Mouse (Mus musculus) thymus, postnatal 10 days (tissue): ENCODE data around the gene Htr5b.

Experiments
- DNase-seq, 2 experiments: peaks; one replicate each; pipeline ENCODE4 v3.0.0; 2021; ENCODE audit warnings: low spot score in 2 of 2

Gene Htr5b

GRCm38 (mm10) chr1:121528399-121528720 is at the start of gene Htr5b:
Gene Htr5b (minus strand): TSS chr1:121528465.
- no peak for DNase-seq

- no peak for DNase-seq
Measured at GRCm38 (mm10) chr1:121577491-121577890, 49.2 kb upstream of the Htr5b start.

- no peak for DNase-seq
Measured at GRCm38 (mm10) chr1:121570522-121570921, 42.3 kb upstream of the Htr5b start.

- peak; percentile 90 to 99 for DNase-seq
Measured at GRCm38 (mm10) chr1:121567521-121568489, 39.5 kb upstream of the Htr5b start, which contains the start of gene Ddx18. Gene Ddx18 (minus strand): TSS chr1:121567989.

GRCm38 (mm10) chr1:121557861-121558260 is 29.6 kb upstream of the Htr5b start:
- no peak for DNase-seq

GRCm38 (mm10) chr1:121551457-121551835 is 23.2 kb upstream of the Htr5b start:
- no peak for DNase-seq

- no peak for DNase-seq
Measured at GRCm38 (mm10) chr1:121550801-121551456, 22.7 kb upstream of the Htr5b start.

GRCm38 (mm10) chr1:121549456-121549855 is 21.2 kb upstream of the Htr5b start:
- peak in 1 of 2 experiments; percentile 14 for DNase-seq

GRCm38 (mm10) chr1:121548667-121549066 is 20.4 kb upstream of the Htr5b start:
- DNase-seq: no peak

- DNase-seq: no peak
Measured at GRCm38 (mm10) chr1:121546844-121547243, 18.6 kb upstream of the Htr5b start.

GRCm38 (mm10) chr1:121540361-121540760 is 12.1 kb upstream of the Htr5b start:
- no peak for DNase-seq

GRCm38 (mm10) chr1:121531439-121531838 is 3.2 kb upstream of the Htr5b start:
- DNase-seq: no peak

GRCm38 (mm10) chr1:121529286-121529685 is 1.0 kb upstream of the Htr5b start:
- DNase-seq: no peak

- no peak for DNase-seq
Measured at GRCm38 (mm10) chr1:121527600-121528398, 466 bp downstream of the Htr5b start.

- DNase-seq: no peak
Measured at GRCm38 (mm10) chr1:121527061-121527460, 1.2 kb downstream of the Htr5b start.

GRCm38 (mm10) chr1:121518609-121519008 is 9.7 kb downstream of the Htr5b start:
- no peak for DNase-seq

- no peak for DNase-seq
Measured at GRCm38 (mm10) chr1:121511966-121512365, 16.3 kb downstream of the Htr5b start.

- no peak for DNase-seq
Measured at GRCm38 (mm10) chr1:121511186-121511585, 17.1 kb downstream of the Htr5b start.

GRCm38 (mm10) chr1:121510420-121511140 is 17.7 kb downstream of the Htr5b start:
- DNase-seq: no peak

- DNase-seq: no peak
Measured at GRCm38 (mm10) chr1:121508729-121509128, 19.5 kb downstream of the Htr5b start.

GRCm38 (mm10) chr1:121497093-121497492 is 31.2 kb downstream of the Htr5b start:
- no peak for DNase-seq
